In genomic region chr1:165133279-165133678, GRCm38 (mm10) we compare ENCODE assay signal across 28 mouse cellular contexts. TPM values are rescaled to one million over a fixed set of nuclear protein-coding genes. Genes with fewer than 3 reads are reported as not detected.
"Had no signal": no experiment of that assay in that cellular context is flagged by ENCODE, and none has a peak within 500 bp of the region (broad histone marks: within the 10 kb centered on the region; RNA-seq: fewer than 3 reads in every experiment).

No protein-coding gene starts in this region.

- H3K36me3 ChIP-seq: limb, embryonic 12.5 days; limb, embryonic 15.5 days; lung, embryonic 15.5 days; neural tube, embryonic 13.5 days had no signal

- DNase-seq: kidney, adult 18-20 months; kidney, adult 9 months; kidney, postnatal 4 days; left cerebral cortex, postnatal 4 days; liver, postnatal 0 days; lung, postnatal 10 days; lung, postnatal 36 days; midbrain, embryonic 14.5 days; retina, postnatal 1 day; thymus, postnatal 14 days; thymus, postnatal 4 days had no signal

- H3K4me3 ChIP-seq: limb, embryonic 12.5 days; limb, embryonic 15.5 days; lung, embryonic 15.5 days; neural tube, embryonic 13.5 days had no signal

- H3K4me1 ChIP-seq: limb, embryonic 12.5 days; limb, embryonic 15.5 days; lung, embryonic 15.5 days had no signal

- H3K9ac ChIP-seq: limb, embryonic 12.5 days; limb, embryonic 15.5 days; liver, embryonic 14.5 days; liver, postnatal 0 days; lung, embryonic 15.5 days; neural tube, embryonic 13.5 days had no signal

- H3K27ac ChIP-seq: limb, embryonic 12.5 days; limb, embryonic 15.5 days; liver, embryonic 14.5 days; lung, embryonic 15.5 days; neural tube, embryonic 13.5 days; stomach, postnatal 0 days had no signal

- H3K4me2 ChIP-seq: limb, embryonic 12.5 days; limb, embryonic 15.5 days; liver, embryonic 11.5 days; lung, embryonic 15.5 days; midbrain, embryonic 11.5 days; neural tube, embryonic 13.5 days had no signal

- H3K27me3 ChIP-seq: limb, embryonic 12.5 days; limb, embryonic 15.5 days; lung, embryonic 15.5 days; neural tube, embryonic 13.5 days had no signal

- H3K9me3 ChIP-seq: limb, embryonic 12.5 days; limb, embryonic 15.5 days; lung, embryonic 15.5 days; neural tube, embryonic 13.5 days had no signal

RNA-seq across cellular contexts. Expression of gene Tbx19, which starts 27.3 kb away (rescaled TPM):
- total RNA-seq: layer of hippocampus, adult 18-20 months; layer of hippocampus, postnatal 14 days; left cerebral cortex, adult 8-10 months; left cerebral cortex, postnatal 14 days; left cerebral cortex, postnatal 4 days; megakaryocyte-erythroid progenitor cell, adult 5-6 weeks; midbrain, postnatal 0 days; neutrophil, adult 5-6 weeks had no signal
- polyA plus RNA-seq: kidney, embryonic 16.5 days; limb, embryonic 12.5 days; limb, embryonic 15.5 days; midbrain, embryonic 11.5 days; midbrain, embryonic 14.5 days; neural tube, embryonic 13.5 days; stomach, embryonic 14.5 days; stomach, postnatal 0 days had no signal
